Mouse (Mus musculus) heart, embryonic 11.5 days (tissue): ENCODE measurements around the gene Trappc13. TPM values are rescaled to one million over a fixed set of nuclear protein-coding genes. Genes with fewer than 3 reads are reported as not detected.

ENCODE experiments used
- ATAC-seq: fragments of 200-750 bp; cut with Nextera tagmentation; replicated peaks from 2 replicates; pipeline ENCODE4 v1.8.0; 2017; ENCODE audit warnings: moderate library complexity; ENCODE audit not compliant: insufficient number of reproducible peaks, low FRiP score, low TSS enrichment
- H3K27ac ChIP-seq: fragments of 300-500 bp; sonication (generic); 2 replicates; pipeline ENCODE4 v1.5.1; 2014; ENCODE audit warnings: mild to moderate bottlenecking, low read depth, low read length
- H3K27me3 ChIP-seq: fragments of 300-500 bp; sonication (generic); 2 replicates; pipeline ENCODE4 v1.6.1; 2014; ENCODE audit warnings: mild to moderate bottlenecking, low read length, mixed read lengths; ENCODE audit not compliant: control insufficient read depth, insufficient read depth
- H3K36me3 ChIP-seq: fragments of 300-500 bp; sonication (generic); 2 replicates; pipeline ENCODE4 v1.6.1; 2014; ENCODE audit warnings: mild to moderate bottlenecking, low read length, moderate library complexity, mixed read lengths; ENCODE audit not compliant: control insufficient read depth, insufficient read depth
- H3K4me1 ChIP-seq: fragments of 300-500 bp; sonication (generic); 2 replicates; pipeline ENCODE4 v1.6.1; 2014; ENCODE audit warnings: low read length; ENCODE audit not compliant: control insufficient read depth, insufficient read depth
- H3K4me2 ChIP-seq: fragments of 300-500 bp; sonication (generic); 2 replicates; pipeline ENCODE4 v1.6.1; 2014; ENCODE audit warnings: mild to moderate bottlenecking, moderate library complexity
- H3K4me3 ChIP-seq: fragments of 300-500 bp; sonication (generic); 2 replicates; pipeline ENCODE4 v1.5.1; 2014; ENCODE audit warnings: low read depth, low read length
- H3K9ac ChIP-seq: fragments of 300-500 bp; sonication (generic); 2 replicates; pipeline ENCODE4 v1.6.1; 2014; ENCODE audit warnings: mild to moderate bottlenecking, low read depth, low read length, moderate library complexity
- H3K9me3 ChIP-seq: fragments of 300-500 bp; sonication (generic); replicated peaks from 2 replicates; pipeline ENCODE4 v1.6.1; 2016; ENCODE audit warnings: low read length; ENCODE audit not compliant: control insufficient read depth
- WGBS: fragments of 180-500 bp; shearing (Covaris S2); extraction: QIAGEN DNeasy Blood & Tissue Kit; methylation state at CpG from one replicate; pipeline ENCODE4 v1.1.7; 2014; ENCODE audit not compliant: insufficient replicate concordance; 5-methylcytosine and 5-hydroxymethylcytosine counted together
- polyA plus RNA-seq: library from polyadenylated mRNA; unstranded; fragments of >200 nt; fragmentation: Nextera tagmentation; extraction: Ambion mirVana; gene quantifications from 2 replicates; pipeline ENCODE4 v1.2.1, GENCODE M21; 2014

Trappc13 gene
- polyA plus RNA-seq, 1 experiment from 2014 or later: 58.1 TPM

DNA sequence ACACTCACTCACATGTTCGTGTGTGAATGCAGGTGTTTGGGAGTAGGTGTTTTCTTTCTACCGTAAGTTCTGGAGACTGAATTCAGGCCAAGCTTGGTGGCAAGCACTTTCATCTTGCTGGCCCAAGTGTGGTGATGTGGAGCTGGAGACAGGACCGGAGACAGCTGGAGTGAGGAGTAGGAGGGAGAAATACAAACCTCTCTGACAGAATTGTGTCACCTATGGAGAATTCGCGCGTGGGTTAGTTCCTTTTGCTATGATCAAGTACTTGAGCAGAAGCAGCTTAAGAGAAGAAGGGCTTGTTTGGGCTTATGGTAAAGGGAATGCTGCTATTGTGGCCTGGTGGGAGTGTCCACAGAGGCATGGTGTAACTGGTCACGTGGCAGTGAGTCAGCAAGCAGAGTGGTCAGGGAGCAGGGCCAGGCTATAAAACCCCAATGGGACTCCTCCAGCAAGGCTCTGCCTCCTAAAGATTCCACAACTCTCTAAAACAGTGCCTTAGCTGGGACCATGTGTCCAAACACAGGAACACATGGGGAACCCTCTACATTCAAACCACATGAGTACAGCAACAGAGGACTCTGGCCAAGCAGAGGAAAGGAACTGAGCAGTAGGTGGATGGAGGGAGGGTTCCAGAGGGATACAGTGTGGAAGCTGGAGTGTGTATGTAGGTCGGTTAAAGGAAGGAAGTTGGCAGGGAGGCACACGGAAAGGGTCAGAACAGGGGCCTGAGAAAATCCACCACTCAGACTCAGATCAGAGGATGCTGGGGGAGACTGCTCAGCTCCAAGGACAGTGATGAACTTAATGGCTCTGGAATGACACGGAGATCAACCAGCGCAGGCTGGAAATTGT is 83.5 kb downstream of the Trappc13 start:
- H3K9me3 ChIP-seq: no peaks in the 10 kb centered on the region
- no peaks in the 10 kb centered on the region for H3K36me3 ChIP-seq
- H3K4me3 ChIP-seq: no peak overlapping the region
- WGBS: 74% methylated on average over 11 of the region's 11 CpGs
- no peaks in the 10 kb centered on the region for H3K27me3 ChIP-seq
- H3K27ac ChIP-seq: no peak overlapping the region
- H3K4me1 ChIP-seq: peaks cover 14% of the 10 kb centered on the region
- no peak overlapping the region for H3K4me2 ChIP-seq
- no peak overlapping the region for H3K9ac ChIP-seq
- ATAC-seq: peak; percentile 58; the same call in 1 of the 2 replicates

Other genes with a start within 250 kb of the Trappc13 start
- 25.2 and 28.7 TPM in 2 replicates for gene Nln, start 68.9 kb downstream of the Trappc13 start, polyA plus RNA-seq
- 2.8 and 3.2 TPM in 2 replicates for gene Sgtb, start 68.7 kb downstream of the Trappc13 start, polyA plus RNA-seq
- gene Trim23, start 328 bp upstream of the Trappc13 start, polyA plus RNA-seq: 16.1 and 17.8 TPM in 2 replicates
- 49.9 and 56.0 TPM in 2 replicates for gene Cenpk, start 50.1 kb upstream of the Trappc13 start, polyA plus RNA-seq
- gene Ppwd1, start 50.4 kb upstream of the Trappc13 start, polyA plus RNA-seq: 9.3 and 11.9 TPM in 2 replicates
- gene Adamts6, start 109.4 kb upstream of the Trappc13 start, polyA plus RNA-seq: 6.2 and 7.1 TPM in 2 replicates